Mouse (Mus musculus) ES-Bruce4 (cell line): Measurements from ENCODE around the gene Stab2.

Experiments used
- CTCF ChIP-seq: IDR thresholded peaks from one replicate; pipeline ENCODE4 v1.8.1; 2011; ENCODE audit warnings: low read depth, low read length
- POLR2A ChIP-seq: IDR thresholded peaks from one replicate; pipeline ENCODE4 v1.8.1; 2011; ENCODE audit warnings: low read length; ENCODE audit not compliant: insufficient read depth

GRCm38 (mm10) chr10:86828221-86829135, 179.3 kb downstream of the Stab2 start:
- TF ChIP-seq CTCF (no peak), POLR2A (no peak)
